Mouse (Mus musculus): ENCODE data around the gene Osbpl8.

- TF ChIP-seq POLR2A (IDR thresholded peaks at IDR 0.05; ENCODE audit: low read depth, low read length) (no peak), CTCF (IDR thresholded peaks at IDR 0.05; ENCODE audit: extremely low read depth, insufficient read depth, insufficient read length, insufficient replicate concordance) (no peak)
These were observed 69.1 kb downstream of the Osbpl8 start for GRCm38 (mm10) chr10:111233476-111234130.
